Comparison of ENCODE assay signal across 8 mouse cellular contexts in genomic region chr10:77581408-77582284, GRCm38 (mm10). TPM values are rescaled to one million over a fixed set of nuclear protein-coding genes. Genes with fewer than 3 reads are reported as not detected.
A peak's percentile ranks its signal among the peaks of the same experiment; 100 is the strongest.
DNase-seq lines count a peak whose midpoint lies in the region; ATAC-seq lines count a peak whose summit lies in the region.

Gene Pttg1ip (plus strand): TSS chr10:77581720.

- peak; percentile 99 for DNase-seq in CD4-positive, CD25-positive, alpha-beta regulatory T cell, adult 2 months (ENCODE audit: low read depth, low spot score)
- peak; percentile 57 for DNase-seq in fat pad, adult 2 months (ENCODE audit: extremely low read depth, low read depth, low spot score)
- DNase-seq in kidney, postnatal 10 days = peak; percentile 98
- DNase-seq in natural killer cell, adult 2 months (ENCODE audit: low spot score in 2 of 2) = peak; percentile 94 to 96

- no peaks in the 10 kb centered on the region for H3K27me3 ChIP-seq in heart, embryonic 13.5 days (replicated peaks)
- no peaks in the 10 kb centered on the region for H3K27me3 ChIP-seq in liver, embryonic 12.5 days (replicated peaks)
- H3K27me3 ChIP-seq in stomach, embryonic 15.5 days (replicated peaks) = no peaks in the 10 kb centered on the region

- H3K4me3 ChIP-seq in brown adipose tissue, adult 24 weeks (ENCODE audit: insufficient read depth, low read depth, low read length) = peak within 1 kb of the TSS; percentile 86
- peak within 1 kb of the TSS; percentile 80 for H3K4me3 ChIP-seq in heart, embryonic 13.5 days
- peak within 1 kb of the TSS; percentile 75 for H3K4me3 ChIP-seq in liver, embryonic 12.5 days
- H3K4me3 ChIP-seq in stomach, embryonic 15.5 days (replicated peaks) = peak within 1 kb of the TSS; percentile 84

- peak; percentile 97 for ATAC-seq in heart, embryonic 13.5 days (ENCODE audit: extremely low read depth, insufficient number of reproducible peaks, low FRiP score, low TSS enrichment)
- ATAC-seq in liver, embryonic 12.5 days = peak; percentile 95
- ATAC-seq in stomach, embryonic 15.5 days (ENCODE audit: insufficient read depth, low FRiP score, low read depth) = peak; percentile 96

- peak within 1 kb of the TSS; percentile 85 for H3K27ac ChIP-seq in brown adipose tissue, adult 24 weeks (replicated peaks; ENCODE audit: low read depth, low read length)
- H3K27ac ChIP-seq in heart, embryonic 13.5 days (replicated peaks) = peak within 1 kb of the TSS; percentile 94
- H3K27ac ChIP-seq in liver, embryonic 12.5 days = peak within 1 kb of the TSS; percentile 97
- H3K27ac ChIP-seq in stomach, embryonic 15.5 days = peak within 1 kb of the TSS; percentile 97

- under 1% methylated on average over 63 of the region's 64 CpGs for WGBS in heart, embryonic 13.5 days
- WGBS in liver, embryonic 12.5 days (ENCODE audit: insufficient replicate concordance) = 1% methylated on average over 64 of the region's 64 CpGs
- WGBS in stomach, embryonic 15.5 days = under 1% methylated on average over 64 of the region's 64 CpGs

- H3K9me3 ChIP-seq in heart, embryonic 13.5 days = no peaks in the 10 kb centered on the region
- no peaks in the 10 kb centered on the region for H3K9me3 ChIP-seq in liver, embryonic 12.5 days (replicated peaks)
- no peaks in the 10 kb centered on the region for H3K9me3 ChIP-seq in stomach, embryonic 15.5 days

- H3K9ac ChIP-seq in heart, embryonic 13.5 days = peak within 1 kb of the TSS; percentile 92
- peak within 1 kb of the TSS; percentile 81 for H3K9ac ChIP-seq in liver, embryonic 12.5 days
- peak within 1 kb of the TSS; percentile 93 for H3K9ac ChIP-seq in stomach, embryonic 15.5 days

- H3K4me2 ChIP-seq in heart, embryonic 13.5 days = peak within 1 kb of the TSS; percentile 97
- H3K4me2 ChIP-seq in liver, embryonic 12.5 days = peak within 1 kb of the TSS; percentile 96
- H3K4me2 ChIP-seq in stomach, embryonic 15.5 days = peak within 1 kb of the TSS; percentile 65

- H3K4me1 ChIP-seq in brown adipose tissue, adult 24 weeks (ENCODE audit: control insufficient read depth, insufficient read depth, insufficient read length, low read length) = peaks cover 14% of the 10 kb centered on the region
- H3K4me1 ChIP-seq in heart, embryonic 13.5 days = peaks cover 43% of the 10 kb centered on the region
- peaks cover 56% of the 10 kb centered on the region for H3K4me1 ChIP-seq in liver, embryonic 12.5 days
- H3K4me1 ChIP-seq in stomach, embryonic 15.5 days = peaks cover 28% of the 10 kb centered on the region

- peaks cover 7% of the 10 kb centered on the region; the same call in 1 of the 2 replicates for H3K36me3 ChIP-seq in heart, embryonic 13.5 days
- peaks cover 12% of the 10 kb centered on the region for H3K36me3 ChIP-seq in liver, embryonic 12.5 days
- H3K36me3 ChIP-seq in stomach, embryonic 15.5 days = no peaks in the 10 kb centered on the region

RNA-seq across cellular contexts. Expression of gene Pttg1ip, which starts in this region (rescaled TPM):
- polyA plus RNA-seq in brown adipose tissue, adult 24 weeks (2012; ENCODE audit: insufficient read depth, insufficient read length, missing spikeins) = 88.8 and 92.4 TPM in 2 replicates
- 103 and 110 TPM in 2 replicates for polyA plus RNA-seq in heart, embryonic 13.5 days (2015; fragmentation: Nextera tagmentation; extraction: Ambion mirVana)
- 68.8 and 72.8 TPM in 2 replicates for polyA plus RNA-seq in liver, embryonic 12.5 days (2016; fragmentation: Nextera tagmentation; extraction: Ambion mirVana)
- polyA plus RNA-seq in stomach, embryonic 15.5 days (2015; fragmentation: Nextera tagmentation; extraction: Ambion mirVana) = 174 and 178 TPM in 2 replicates

Comparison
In these comparisons a context has a peak if more than half of its experiments do, and no peak if none do; other contexts are left out.
1. Peak in every context shown above with its lines: DNase-seq, ATAC-seq, H3K4me3 ChIP-seq and H3K27ac ChIP-seq.